Mouse (Mus musculus): ENCODE measurements around the gene Hist2h2be. TPM values are rescaled to one million over a fixed set of nuclear protein-coding genes. Genes with fewer than 3 reads are reported as not detected.
A peak's percentile ranks its signal among the peaks of the same experiment; 100 is the strongest.

Hist2h2be gene
- total RNA-seq, 1 experiment from 2014 or later: 14.6 TPM

GRCm38 (mm10) chr3:96247356-96248140 is 26.6 kb downstream of the Hist2h2be start:
- no peak for ATAC-seq (replicated peaks in 1 of 2; ENCODE audit: insufficient read depth in 1 of 2, low FRiP score in 2 of 2, low TSS enrichment in 1 of 2, low read depth in 1 of 2, poor library complexity in 2 of 2, severe bottlenecking in 2 of 2)

GRCm38 (mm10) chr3:96248141-96249033 is 27.5 kb downstream of the Hist2h2be start:
- ATAC-seq (replicated peaks in 1 of 2; ENCODE audit: insufficient read depth in 1 of 2, low FRiP score in 2 of 2, low TSS enrichment in 1 of 2, low read depth in 1 of 2, poor library complexity in 2 of 2, severe bottlenecking in 2 of 2): no peak

GRCm38 (mm10) chr3:96249034-96249345 is 28.1 kb downstream of the Hist2h2be start:
- no peak for ATAC-seq (replicated peaks in 1 of 2; ENCODE audit: insufficient read depth in 1 of 2, low FRiP score in 2 of 2, low TSS enrichment in 1 of 2, low read depth in 1 of 2, poor library complexity in 2 of 2, severe bottlenecking in 2 of 2)

GRCm38 (mm10) chr3:96250890-96251289 is 30.0 kb downstream of the Hist2h2be start:
- ATAC-seq (replicated peaks in 1 of 2; ENCODE audit: insufficient read depth in 1 of 2, low FRiP score in 2 of 2, low TSS enrichment in 1 of 2, low read depth in 1 of 2, poor library complexity in 2 of 2, severe bottlenecking in 2 of 2): no peak

- peak in 1 of 2 experiments; percentile 27; a peak in 1 of 4 replicates for ATAC-seq (replicated peaks in 1 of 2; ENCODE audit: insufficient read depth in 1 of 2, low FRiP score in 2 of 2, low TSS enrichment in 1 of 2, low read depth in 1 of 2, poor library complexity in 2 of 2, severe bottlenecking in 2 of 2)
Observed at GRCm38 (mm10) chr3:96251787-96252186, 30.9 kb downstream of the Hist2h2be start.

GRCm38 (mm10) chr3:96254683-96255355 is 33.9 kb downstream of the Hist2h2be start:
- peak in 1 of 2 experiments; percentile 32; a peak in 1 of 4 replicates for ATAC-seq (replicated peaks in 1 of 2; ENCODE audit: insufficient read depth in 1 of 2, low FRiP score in 2 of 2, low TSS enrichment in 1 of 2, low read depth in 1 of 2, poor library complexity in 2 of 2, severe bottlenecking in 2 of 2)

- ATAC-seq (replicated peaks in 1 of 2; ENCODE audit: insufficient read depth in 1 of 2, low FRiP score in 2 of 2, low TSS enrichment in 1 of 2, low read depth in 1 of 2, poor library complexity in 2 of 2, severe bottlenecking in 2 of 2): no peak
Observed at GRCm38 (mm10) chr3:96255926-96256593, 35.1 kb downstream of the Hist2h2be start.

GRCm38 (mm10) chr3:96257190-96257589 is 36.3 kb downstream of the Hist2h2be start:
- no peak for ATAC-seq (replicated peaks in 1 of 2; ENCODE audit: insufficient read depth in 1 of 2, low FRiP score in 2 of 2, low TSS enrichment in 1 of 2, low read depth in 1 of 2, poor library complexity in 2 of 2, severe bottlenecking in 2 of 2)

- ATAC-seq (replicated peaks in 1 of 2; ENCODE audit: insufficient read depth in 1 of 2, low FRiP score in 2 of 2, low TSS enrichment in 1 of 2, low read depth in 1 of 2, poor library complexity in 2 of 2, severe bottlenecking in 2 of 2): no peak
Observed at GRCm38 (mm10) chr3:96260220-96260619, 39.3 kb downstream of the Hist2h2be start.

GRCm38 (mm10) chr3:96261623-96262022 is 40.7 kb downstream of the Hist2h2be start:
- no peak for ATAC-seq (replicated peaks in 1 of 2; ENCODE audit: insufficient read depth in 1 of 2, low FRiP score in 2 of 2, low TSS enrichment in 1 of 2, low read depth in 1 of 2, poor library complexity in 2 of 2, severe bottlenecking in 2 of 2)

- peak; percentile 61 to 70 for ATAC-seq (replicated peaks in 1 of 2; ENCODE audit: insufficient read depth in 1 of 2, low FRiP score in 2 of 2, low TSS enrichment in 1 of 2, low read depth in 1 of 2, poor library complexity in 2 of 2, severe bottlenecking in 2 of 2)
Observed at GRCm38 (mm10) chr3:96262216-96262875, 41.4 kb downstream of the Hist2h2be start.

GRCm38 (mm10) chr3:96262979-96263550 is 42.1 kb downstream of the Hist2h2be start, which contains the start of gene Hist2h4:
Hist2h4 (minus strand) TSS chr3:96263311.
- peak; percentile 87 to 89 for ATAC-seq (replicated peaks in 1 of 2; ENCODE audit: insufficient read depth in 1 of 2, low FRiP score in 2 of 2, low TSS enrichment in 1 of 2, low read depth in 1 of 2, poor library complexity in 2 of 2, severe bottlenecking in 2 of 2)

- ATAC-seq (replicated peaks in 1 of 2; ENCODE audit: insufficient read depth in 1 of 2, low FRiP score in 2 of 2, low TSS enrichment in 1 of 2, low read depth in 1 of 2, poor library complexity in 2 of 2, severe bottlenecking in 2 of 2): peak; percentile 19 to 27; a peak in 3 of 4 replicates
Observed at GRCm38 (mm10) chr3:96263558-96264403, 42.9 kb downstream of the Hist2h2be start.

GRCm38 (mm10) chr3:96264404-96264949 is 43.6 kb downstream of the Hist2h2be start:
- ATAC-seq (replicated peaks in 1 of 2; ENCODE audit: insufficient read depth in 1 of 2, low FRiP score in 2 of 2, low TSS enrichment in 1 of 2, low read depth in 1 of 2, poor library complexity in 2 of 2, severe bottlenecking in 2 of 2): no peak

- ATAC-seq (replicated peaks in 1 of 2; ENCODE audit: insufficient read depth in 1 of 2, low FRiP score in 2 of 2, low TSS enrichment in 1 of 2, low read depth in 1 of 2, poor library complexity in 2 of 2, severe bottlenecking in 2 of 2): no peak
Observed at GRCm38 (mm10) chr3:96266132-96266710, 45.3 kb downstream of the Hist2h2be start.

Measured in hematopoietic stem cell, adult 5-6 weeks (primary cell).